Mouse (Mus musculus): Measurements from ENCODE around the gene Gsta4.

Gsta4 gene

GRCm38 (mm10) chr9:78178197-78178596, 4.4 kb upstream of the Gsta4 start:
- DNase-seq (ENCODE audit: low read depth, low spot score): no peak

GRCm38 (mm10) chr9:78179071-78179470, 3.5 kb upstream of the Gsta4 start:
- no peak for DNase-seq (ENCODE audit: low read depth, low spot score)

- no peak for DNase-seq (ENCODE audit: low read depth, low spot score)
Observed at GRCm38 (mm10) chr9:78185686-78186085, 3.1 kb downstream of the Gsta4 start.

GRCm38 (mm10) chr9:78188910-78189309, 6.3 kb downstream of the Gsta4 start:
- no peak for DNase-seq (ENCODE audit: low read depth, low spot score)

GRCm38 (mm10) chr9:78190651-78191634, 8.4 kb downstream of the Gsta4 start:
- DNase-seq (ENCODE audit: low read depth, low spot score): no peak

- DNase-seq (ENCODE audit: low read depth, low spot score): no peak
Observed at GRCm38 (mm10) chr9:78191736-78192135, 9.2 kb downstream of the Gsta4 start.

GRCm38 (mm10) chr9:78193902-78194597, 11.5 kb downstream of the Gsta4 start:
- peak; percentile 53 for DNase-seq (ENCODE audit: low read depth, low spot score)

GRCm38 (mm10) chr9:78195034-78195433, 12.5 kb downstream of the Gsta4 start:
- no peak for DNase-seq (ENCODE audit: low read depth, low spot score)

- DNase-seq (ENCODE audit: low read depth, low spot score): no peak
Observed at GRCm38 (mm10) chr9:78197801-78198200, 15.2 kb downstream of the Gsta4 start.

GRCm38 (mm10) chr9:78204194-78204593, 21.6 kb downstream of the Gsta4 start:
- no peak for DNase-seq (ENCODE audit: low read depth, low spot score)

- DNase-seq (ENCODE audit: low read depth, low spot score): no peak
Observed at GRCm38 (mm10) chr9:78208956-78209355, 26.4 kb downstream of the Gsta4 start.

- no peak for DNase-seq (ENCODE audit: low read depth, low spot score)
Observed at GRCm38 (mm10) chr9:78210079-78210478, 27.5 kb downstream of the Gsta4 start.

GRCm38 (mm10) chr9:78210821-78211220, 28.2 kb downstream of the Gsta4 start:
- no peak for DNase-seq (ENCODE audit: low read depth, low spot score)

- no peak for DNase-seq (ENCODE audit: low read depth, low spot score)
Observed at GRCm38 (mm10) chr9:78211521-78211920, 28.9 kb downstream of the Gsta4 start.

GRCm38 (mm10) chr9:78212341-78213049, 29.9 kb downstream of the Gsta4 start:
- no peak for DNase-seq (ENCODE audit: low read depth, low spot score)

- no peak for DNase-seq (ENCODE audit: low read depth, low spot score)
Observed at GRCm38 (mm10) chr9:78217074-78217473, 34.5 kb downstream of the Gsta4 start.

- no peak for DNase-seq (ENCODE audit: low read depth, low spot score)
Observed at GRCm38 (mm10) chr9:78222616-78223015, 40.0 kb downstream of the Gsta4 start.

- DNase-seq (ENCODE audit: low read depth, low spot score): no peak
Observed at GRCm38 (mm10) chr9:78223221-78223902, 40.8 kb downstream of the Gsta4 start.

GRCm38 (mm10) chr9:78224418-78224817, 41.8 kb downstream of the Gsta4 start:
- no peak for DNase-seq (ENCODE audit: low read depth, low spot score)

- no peak for DNase-seq (ENCODE audit: low read depth, low spot score)
Observed at GRCm38 (mm10) chr9:78225304-78225703, 42.7 kb downstream of the Gsta4 start.

GRCm38 (mm10) chr9:78228122-78228521, 45.5 kb downstream of the Gsta4 start:
- no peak for DNase-seq (ENCODE audit: low read depth, low spot score)
